Mouse (Mus musculus) small intestine, adult 2 months (tissue): ENCODE data around the gene Rgs11. TPM values are rescaled to one million over a fixed set of nuclear protein-coding genes. Genes with fewer than 3 reads are reported as not detected.

Experiments
- H3K27ac ChIP-seq: fragments of 200-500 bp; 2 replicates; pipeline ENCODE4 v1.5.1; 2012; ENCODE audit warnings: low read depth, low read length, control low read depth, inconsistent platforms; ENCODE audit not compliant: insufficient read depth
- H3K27me3 ChIP-seq: fragments of 200-500 bp; 2 replicates; pipeline ENCODE4 v1.6.1; 2012; ENCODE audit warnings: mild to moderate bottlenecking, moderate library complexity, low read length, inconsistent platforms; ENCODE audit not compliant: control insufficient read depth, insufficient read depth
- H3K36me3 ChIP-seq: fragments of 200-500 bp; 2 replicates; pipeline ENCODE4 v1.6.1; 2012; ENCODE audit warnings: mild to moderate bottlenecking, low read length, control low read depth, inconsistent platforms; ENCODE audit not compliant: control insufficient read depth, insufficient read depth
- H3K4me1 ChIP-seq: fragments of 200-500 bp; 2 replicates; pipeline ENCODE4 v1.6.1; 2012; ENCODE audit warnings: low read length, inconsistent platforms, mixed read lengths; ENCODE audit not compliant: control insufficient read depth, insufficient read depth, insufficient read length
- H3K4me3 ChIP-seq: fragments of 200-500 bp; 2 replicates; pipeline ENCODE4 v1.5.1; 2012; ENCODE audit warnings: low read depth, mild to moderate bottlenecking, control low read depth, inconsistent platforms, low read length, moderate library complexity
- CTCF ChIP-seq: fragments of 200-500 bp; IDR thresholded peaks from 2 replicates; pipeline ENCODE4 v1.5.1; 2012; ENCODE audit warnings: low read depth, mild to moderate bottlenecking, control low read depth, inconsistent platforms, low read length, moderate library complexity, mixed read lengths; ENCODE audit not compliant: insufficient replicate concordance, insufficient read length; ENCODE audit errors: extremely low read depth
- POLR2A ChIP-seq: fragments of 200-500 bp; IDR thresholded peaks from 2 replicates; pipeline ENCODE4 v1.6.1; 2012; ENCODE audit warnings: low read depth, mild to moderate bottlenecking, control low read depth, inconsistent platforms, low read length, moderate library complexity
- WGBS: fragments of 180-500 bp; shearing (Covaris S2); methylation state at CpG from one replicate; pipeline ENCODE4 v1.1.7; 2018; 5-methylcytosine and 5-hydroxymethylcytosine counted together
- polyA plus RNA-seq: library from polyadenylated mRNA; depleted of rRNA; stranded (reverse); fragments of >200 nt; gene quantifications from 2 replicates; pipeline ENCODE4 v1.2.3, GENCODE M21; 2012; rRNA removed

Gene Rgs11
- polyA plus RNA-seq, 1 experiment, result 3.8 TPM

DNA sequence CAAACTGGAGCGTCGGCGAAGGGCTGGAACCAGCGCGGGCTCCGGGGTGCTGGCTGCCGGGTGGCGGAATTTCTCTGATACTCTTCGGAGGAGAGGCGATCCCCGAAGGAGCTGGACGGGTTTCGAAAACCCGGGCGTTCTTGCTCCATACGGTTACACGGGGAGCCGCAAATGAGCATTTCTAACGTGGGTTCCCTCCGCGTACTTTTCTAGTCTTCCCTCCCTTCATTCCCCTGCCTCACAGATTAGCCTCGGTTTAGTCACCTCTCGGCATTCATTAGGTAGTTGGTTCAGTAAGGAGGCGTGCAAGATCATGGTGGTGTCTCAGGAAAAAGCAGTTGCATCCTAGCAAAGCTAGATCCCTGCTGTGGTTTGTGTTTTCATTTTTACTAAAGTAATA is 50.6 kb downstream of the Rgs11 start:
- under 1% methylated on average over 24 of the region's 24 CpGs for WGBS
- Histone ChIP-seq H3K36me3 (peaks cover 16% of the 10 kb centered on the region), H3K4me1 (peaks cover 5% of the 10 kb centered on the region; the same call in 1 of the 2 replicates), H3K4me3 (peak overlapping the region; percentile 94), H3K27me3 (no peaks in the 10 kb centered on the region), H3K27ac (peak overlapping the region; percentile 92; the same call in 1 of the 2 replicates)
- TF ChIP-seq POLR2A (no peak), CTCF (no peak)

DNA sequence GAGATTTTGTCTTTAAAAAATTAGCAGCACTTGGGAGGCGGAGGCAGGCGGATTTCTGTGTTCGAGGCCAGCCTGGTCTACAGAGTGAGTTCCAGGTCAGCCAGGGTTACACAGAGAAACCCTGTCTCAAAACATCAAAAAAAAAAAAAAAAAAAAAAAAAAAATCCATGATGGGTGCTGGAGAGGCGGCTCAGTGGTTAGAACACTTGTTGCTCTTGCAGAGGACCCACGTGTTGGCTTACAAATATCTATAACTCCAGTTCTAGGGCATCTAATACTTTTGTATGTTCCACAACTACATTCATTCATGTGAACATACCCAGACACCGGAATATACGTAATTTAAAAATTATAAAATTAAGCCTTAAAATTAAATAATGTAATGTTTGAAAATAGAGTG is 52.6 kb downstream of the Rgs11 start:
- 93% methylated on average over 7 of the region's 7 CpGs for WGBS
- H3K4me3 ChIP-seq, result no peak overlapping the region
- TF ChIP-seq CTCF (no peak), POLR2A (no peak)
- H3K4me1 ChIP-seq, result peaks cover 5% of the 10 kb centered on the region; the same call in 1 of the 2 replicates
- no peaks in the 10 kb centered on the region for H3K27me3 ChIP-seq
- H3K27ac ChIP-seq, result no peak overlapping the region
- H3K36me3 ChIP-seq, result peaks cover 29% of the 10 kb centered on the region

Other genes with a start within 250 kb of the Rgs11 start
- gene Capn15, start 217.2 kb upstream of the Rgs11 start, polyA plus RNA-seq, result 46.8 and 75.2 TPM in 2 replicates
- 37.3 and 116 TPM in 2 replicates for gene Rab11fip3, start 133.4 kb upstream of the Rgs11 start, polyA plus RNA-seq
- 10.9 and 14.5 TPM in 2 replicates for gene Decr2, start 112.6 kb upstream of the Rgs11 start, polyA plus RNA-seq
- 10.3 and 11.5 TPM in 2 replicates for gene Nme4, start 107.3 kb upstream of the Rgs11 start, polyA plus RNA-seq
- 189 and 283 TPM in 2 replicates for gene Tmem8, start 89.7 kb upstream of the Rgs11 start, polyA plus RNA-seq
- gene Mrpl28, start 79.5 kb upstream of the Rgs11 start, polyA plus RNA-seq, result 54.6 and 82.5 TPM in 2 replicates
- 8.5 and 17.9 TPM in 2 replicates for gene Axin1, start 64.3 kb upstream of the Rgs11 start, polyA plus RNA-seq
- gene Pdia2, start 3.9 kb upstream of the Rgs11 start, polyA plus RNA-seq, result 1.6 and 247 TPM in 2 replicates
- gene Arhgdig, start 4.8 kb downstream of the Rgs11 start, polyA plus RNA-seq, result 3.2 and 44.6 TPM in 2 replicates
- 154 and 290 TPM in 2 replicates for gene Fam234a, start 41.3 kb downstream of the Rgs11 start, polyA plus RNA-seq
- 6.4 and 6.9 TPM in 2 replicates for gene Luc7l, start 49.9 kb downstream of the Rgs11 start, polyA plus RNA-seq
- 39.3 and 79.7 TPM in 2 replicates for gene Neurl1b, start 211.9 kb downstream of the Rgs11 start, polyA plus RNA-seq